Mouse (Mus musculus) left cerebral cortex, postnatal 36 days (tissue): ENCODE measurements around the gene Rgs5. TPM values are rescaled to one million over a fixed set of nuclear protein-coding genes. Genes with fewer than 3 reads are reported as not detected.

Source experiments
- DNase-seq, 2 experiments: peaks; one replicate each; pipeline ENCODE4 v3.0.0; 2021 to 2022; ENCODE audit warnings: low spot score in 2 of 2, mixed read lengths in 1 of 2
- intact Hi-C: fragments of 180-260 bp; cut with DNase I; formaldehyde crosslinking; loops from one replicate; pipeline ENCODE4 v1.15.1; 2025
- total RNA-seq, 2 experiments: library from RNA; stranded (reverse); gene quantifications; 2 replicates each; pipeline ENCODE4 v1.2.3; 2021

Rgs5 gene
- total RNA-seq, result 10 to 100 TPM; 42.8 to 45.8 TPM

DNA sequence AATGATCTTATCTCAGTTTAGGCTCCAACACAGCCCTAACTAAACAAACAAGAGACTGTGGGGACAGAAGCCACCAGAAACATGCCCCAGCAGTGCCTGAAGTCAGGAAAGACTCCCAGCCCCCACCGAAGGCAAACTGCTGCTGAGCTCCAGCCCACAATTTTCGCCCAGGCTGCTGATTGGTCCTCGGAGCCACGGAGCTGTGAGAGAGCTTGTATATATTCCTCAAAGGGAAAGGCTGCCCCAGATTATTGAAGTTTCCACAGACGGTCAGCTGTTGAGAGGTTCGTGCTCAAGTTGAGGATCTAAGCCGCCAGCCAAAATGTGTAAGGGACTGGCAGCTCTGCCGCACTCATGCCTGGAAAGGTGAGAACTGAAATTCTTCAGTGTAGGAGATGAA, at the start of gene Rgs5:
Gene Rgs5, plus strand, starts transcription at position 246 of the 400 bp plus-strand sequence.
- intact Hi-C loops, result no loop called here
- peak; percentile 17 to 32 for DNase-seq

DNA sequence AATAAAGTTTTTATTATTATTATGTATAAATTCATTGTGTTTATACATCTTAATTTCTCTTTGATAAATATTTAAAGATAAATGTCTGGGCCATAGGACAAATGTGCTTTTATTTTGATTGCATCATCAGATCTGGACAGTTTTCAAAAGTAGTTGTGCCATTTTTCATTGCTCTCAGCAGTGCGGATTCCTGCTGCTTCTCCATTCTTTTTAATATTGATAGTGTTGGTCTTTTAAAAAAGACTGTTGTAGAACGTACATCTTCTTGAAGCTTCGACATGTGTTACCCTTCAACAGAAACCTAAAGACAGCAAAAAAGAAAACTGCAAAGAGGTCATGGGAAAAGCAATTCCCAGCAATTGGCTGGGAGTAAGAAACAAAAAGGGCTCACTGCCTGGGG, 49.1 kb upstream of the Rgs5 start:
- intact Hi-C loops, result no loop called here
- no peak for DNase-seq

DNA sequence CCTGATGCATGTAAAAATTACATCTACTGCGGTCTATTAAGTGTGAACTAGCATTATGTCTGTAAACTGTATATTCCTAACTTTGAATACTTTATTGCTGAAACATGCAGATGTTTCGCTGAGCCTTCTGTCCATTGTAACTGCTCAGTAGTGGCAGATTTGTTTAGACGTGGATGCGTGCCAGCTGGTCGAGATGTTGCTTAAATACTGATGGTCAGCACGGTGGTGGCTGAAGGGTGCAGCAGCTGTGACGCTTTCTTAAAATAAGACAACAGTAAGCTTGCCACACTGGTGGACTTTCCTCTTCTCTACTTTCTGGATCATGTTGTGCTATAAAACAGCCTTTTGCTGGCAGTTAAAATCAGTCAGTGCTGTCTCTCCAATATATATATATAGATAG, 25.6 kb upstream of the Rgs5 start:
- no peak for DNase-seq
- intact Hi-C loops, result no loop called here

DNA sequence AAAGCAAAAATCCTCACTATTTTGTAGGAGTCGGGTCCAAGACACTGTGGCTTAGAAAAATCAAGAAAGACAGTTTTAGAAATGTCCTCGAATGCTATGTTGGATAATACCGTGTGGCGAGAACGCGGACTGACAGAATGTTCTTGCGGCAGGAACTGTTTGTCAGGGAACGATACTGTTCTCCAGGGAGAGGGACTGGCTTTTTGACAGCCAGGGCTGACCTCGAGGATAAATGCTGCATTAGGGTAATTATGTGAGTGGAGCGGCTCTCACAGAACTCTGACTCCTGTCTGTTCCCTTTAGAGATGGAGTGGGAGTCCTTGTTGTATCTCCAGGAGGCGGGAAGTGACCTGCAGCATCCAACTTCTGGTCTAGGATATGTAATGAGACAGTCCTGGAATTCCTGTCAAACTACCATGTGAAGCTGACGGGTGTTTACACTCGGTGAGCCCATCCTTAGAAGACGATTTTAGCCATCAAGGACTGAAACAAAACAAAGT, 18.0 kb upstream of the Rgs5 start:
- DNase-seq, result no peak
- intact Hi-C loops, result no loop called here

DNA sequence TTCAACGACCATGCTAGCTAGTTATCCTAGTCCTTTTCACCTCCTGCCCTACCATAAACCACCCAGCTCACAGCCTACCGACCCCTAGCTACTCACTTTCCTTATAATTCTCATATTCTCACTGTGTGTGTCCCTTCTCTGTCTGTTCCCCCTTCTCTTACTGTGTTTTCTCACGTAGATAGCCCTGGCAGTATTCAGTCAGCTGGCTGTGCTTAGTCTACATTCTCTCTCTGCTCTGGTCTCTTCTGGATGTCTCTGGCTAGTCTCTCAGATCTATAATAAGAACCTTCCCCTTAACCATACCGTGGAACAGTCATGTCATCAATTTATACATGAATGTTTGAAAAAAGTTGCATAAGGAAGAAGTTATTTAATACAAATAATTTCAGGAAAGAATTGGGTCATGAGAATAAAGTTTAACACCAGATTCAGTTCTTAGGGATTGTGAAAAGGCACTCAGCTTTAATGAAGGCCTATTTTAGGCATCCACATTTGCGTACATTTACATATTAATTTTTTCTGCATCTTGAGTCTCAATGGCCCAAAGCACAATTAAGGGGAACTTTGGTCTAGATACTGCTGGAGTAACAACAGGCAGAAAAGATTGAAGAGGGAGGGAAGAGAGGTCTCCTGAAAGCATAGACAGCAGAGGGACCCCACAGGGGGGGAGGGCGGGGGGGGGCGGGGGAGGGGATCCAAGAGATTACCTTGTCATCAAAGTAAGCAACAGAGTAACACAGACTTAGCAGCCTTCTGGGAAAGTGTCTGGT, 10.2 kb upstream of the Rgs5 start:
- intact Hi-C loops, result no loop called here
- DNase-seq, result no peak

DNA sequence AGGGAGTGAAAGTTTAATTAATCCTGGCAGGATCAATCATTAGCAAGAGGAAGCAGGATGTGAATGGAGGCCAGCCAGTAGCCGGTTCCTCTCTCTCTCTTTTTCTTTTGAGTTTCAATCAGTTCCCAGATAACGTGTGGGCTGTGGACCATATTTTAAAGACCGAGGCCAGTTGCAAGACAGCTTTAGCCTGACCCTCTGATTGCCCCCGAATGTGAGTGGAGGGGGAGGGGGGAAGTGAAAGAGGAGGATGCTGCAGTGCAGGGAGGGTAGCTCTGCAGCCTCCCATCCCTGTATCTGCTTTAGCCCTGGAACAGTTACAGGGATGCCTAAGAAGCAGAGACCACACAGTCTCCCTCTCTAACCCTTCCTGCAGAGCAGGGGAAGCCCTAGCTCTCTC, 4.2 kb downstream of the Rgs5 start:
- DNase-seq, result no peak
- intact Hi-C loops, result no loop called here

DNA sequence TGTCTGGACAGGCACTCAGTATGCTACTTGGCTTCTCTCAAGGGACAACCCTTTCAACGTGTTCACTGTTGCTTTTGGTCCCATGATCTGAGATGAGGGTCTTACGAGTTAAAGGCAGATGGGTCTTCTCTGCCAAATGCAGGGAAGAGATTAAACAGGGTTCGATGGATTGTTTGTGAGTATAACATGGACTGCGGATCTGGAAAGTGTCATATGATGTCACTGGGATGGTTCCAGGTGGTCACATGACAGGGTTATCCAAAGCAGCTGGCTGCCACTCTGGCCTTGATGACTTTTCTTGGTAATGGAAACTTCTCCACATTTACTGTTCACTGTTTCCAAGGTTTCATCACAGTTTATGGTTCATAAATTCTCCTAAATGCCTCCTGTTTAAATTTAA, 12.0 kb downstream of the Rgs5 start:
- DNase-seq, result no peak
- intact Hi-C loops, result no loop called here

DNA sequence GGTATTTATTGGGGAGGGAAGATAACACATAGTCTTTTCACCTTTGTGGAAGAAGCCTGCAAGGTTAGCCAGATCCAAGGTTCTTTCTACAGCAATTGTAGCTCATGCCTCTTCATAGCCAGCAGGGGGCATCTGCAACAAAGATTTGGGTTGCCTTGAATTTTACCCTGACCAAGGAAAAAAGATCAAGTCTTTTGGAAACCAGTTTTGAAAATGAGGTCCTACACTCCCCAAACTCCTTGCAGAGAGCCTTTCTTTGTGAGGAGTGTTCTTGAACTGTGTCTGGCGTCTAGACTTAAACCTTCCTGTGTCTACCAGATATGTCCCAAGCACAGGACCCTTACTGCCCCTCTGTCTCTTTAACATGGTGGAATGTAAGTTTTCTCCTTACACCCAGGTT, 15.4 kb downstream of the Rgs5 start:
- no peak for DNase-seq
- intact Hi-C loops, result loop anchor here (2.0 to 5.0 kb wide), 2 partner anchors 77 to 138 kb away; partner anchors contain the start of gene Rgs4

DNA sequence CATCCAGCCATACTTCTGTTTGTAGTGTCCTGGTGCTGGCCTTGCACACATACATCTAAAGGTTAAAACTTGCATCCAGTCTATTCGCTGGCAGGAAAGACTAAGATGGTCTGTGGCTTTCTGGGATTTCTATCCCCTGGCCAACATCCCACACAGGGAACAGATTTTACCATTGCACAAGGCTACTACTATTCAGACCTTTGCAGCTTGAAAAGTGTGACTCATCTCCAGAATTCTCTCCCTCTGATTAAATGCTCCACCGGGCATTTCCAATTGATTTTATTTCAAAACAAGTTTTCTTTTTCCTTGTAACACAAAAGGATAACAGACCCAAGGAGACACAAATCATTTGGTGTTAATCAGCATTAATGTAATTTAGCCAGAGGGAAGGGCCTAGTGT, 16.5 kb downstream of the Rgs5 start:
- no peak for DNase-seq
- intact Hi-C loops, result loop anchor here (1.0 to 5.0 kb wide), 3 partner anchors 76 to 246 kb away; partner anchors contain the start of gene Rgs4

DNA sequence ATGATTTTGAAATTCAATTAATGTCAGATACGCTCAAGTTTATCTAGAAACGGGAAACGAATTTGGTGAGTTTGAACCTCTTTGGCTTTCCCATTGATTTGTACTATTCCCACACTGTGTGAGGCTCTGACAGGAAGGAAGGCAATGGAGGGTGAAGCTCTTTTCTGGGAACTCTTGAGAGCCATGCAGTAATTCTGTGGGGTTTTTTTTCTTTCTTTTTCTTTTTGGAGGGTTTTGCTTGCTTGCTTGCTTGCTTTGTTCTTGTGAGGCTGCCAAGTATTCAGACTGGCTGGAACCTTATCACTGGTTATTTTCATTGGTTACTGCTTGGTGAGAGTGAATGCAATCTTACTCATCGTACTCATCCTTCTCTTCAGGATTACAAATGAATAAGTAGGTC, 17.0 kb downstream of the Rgs5 start:
- DNase-seq, result no peak
- intact Hi-C loops, result loop anchor here (1.0 to 5.0 kb wide), 2 partner anchors 75 to 246 kb away; partner anchors contain the start of gene Rgs4

DNA sequence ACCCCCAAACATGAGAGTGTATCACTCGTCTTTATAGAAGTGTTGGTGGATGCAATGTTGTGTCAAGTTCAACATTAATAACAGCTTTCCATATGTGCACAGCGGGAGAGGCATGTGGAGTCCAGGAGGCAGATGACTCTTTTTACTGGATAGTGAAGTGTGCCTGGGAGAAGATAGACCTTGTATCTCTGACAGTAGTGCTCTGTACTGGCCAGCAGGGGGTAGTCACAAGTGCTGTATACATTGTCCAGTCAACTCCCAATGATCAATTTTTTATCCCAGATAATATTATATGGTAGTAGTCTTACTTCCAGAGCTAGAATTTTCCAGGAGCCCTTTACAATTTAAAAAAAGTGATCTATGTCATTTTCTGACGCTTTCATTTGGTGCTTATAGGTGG, 18.8 kb downstream of the Rgs5 start:
- intact Hi-C loops, result loop anchor here (5.0 kb wide), 1 partner anchor 73 kb away; the partner anchor contains the start of gene Rgs4
- no peak for DNase-seq

DNA sequence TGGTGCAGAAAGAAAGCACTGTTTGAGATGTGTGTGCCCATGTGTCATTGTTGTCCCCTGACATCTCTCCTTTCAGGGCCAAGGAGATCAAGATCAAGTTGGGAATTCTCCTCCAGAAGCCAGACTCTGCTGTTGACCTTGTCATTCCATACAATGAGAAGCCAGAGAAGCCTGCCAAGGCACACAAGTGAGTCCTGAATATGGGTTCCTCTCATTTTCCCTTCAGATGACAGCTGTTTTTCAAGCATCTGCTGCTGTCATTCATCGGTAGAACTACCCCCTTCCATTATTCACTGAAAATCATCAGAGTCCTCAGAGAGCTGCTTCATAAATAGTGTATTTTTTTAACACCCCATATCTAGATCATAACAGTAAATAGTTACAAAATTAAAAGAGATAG, 21.4 kb downstream of the Rgs5 start:
- intact Hi-C loops, result no loop called here
- no peak for DNase-seq

DNA sequence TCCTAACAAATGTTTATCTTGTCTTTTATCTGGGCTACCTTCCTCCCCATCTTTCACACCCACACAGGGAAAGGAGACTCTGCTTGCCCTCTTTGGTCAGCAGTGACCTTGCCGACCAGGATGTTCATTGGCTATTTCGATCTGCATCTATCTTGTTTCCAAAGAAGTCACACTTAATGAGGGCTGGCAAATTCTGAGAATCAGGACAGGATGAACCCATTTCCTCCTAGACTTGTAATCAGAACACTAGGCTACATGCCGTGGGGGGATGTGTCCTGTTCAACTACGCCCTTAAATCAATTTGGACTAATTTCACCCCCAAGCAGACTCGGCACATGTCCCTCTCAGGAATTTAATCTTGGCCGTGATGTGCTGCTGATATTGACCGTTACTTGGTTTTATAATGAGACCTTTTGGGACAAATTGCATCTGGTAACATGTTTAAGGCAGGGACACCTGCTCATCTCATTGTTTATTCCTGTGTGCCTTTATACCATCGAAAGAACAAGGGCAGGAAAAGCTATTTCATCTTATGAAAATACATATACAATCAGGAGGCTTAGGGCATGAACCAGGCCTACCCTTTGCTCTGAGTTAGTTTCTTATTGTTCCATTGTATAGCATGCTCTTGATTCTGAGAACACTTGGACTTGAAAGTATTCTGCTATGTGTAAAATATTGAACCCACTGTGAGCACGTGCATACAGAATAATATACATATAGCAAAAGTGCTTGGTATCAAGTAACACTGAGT, 25.3 kb downstream of the Rgs5 start:
- intact Hi-C loops, result no loop called here
- no peak for DNase-seq

DNA sequence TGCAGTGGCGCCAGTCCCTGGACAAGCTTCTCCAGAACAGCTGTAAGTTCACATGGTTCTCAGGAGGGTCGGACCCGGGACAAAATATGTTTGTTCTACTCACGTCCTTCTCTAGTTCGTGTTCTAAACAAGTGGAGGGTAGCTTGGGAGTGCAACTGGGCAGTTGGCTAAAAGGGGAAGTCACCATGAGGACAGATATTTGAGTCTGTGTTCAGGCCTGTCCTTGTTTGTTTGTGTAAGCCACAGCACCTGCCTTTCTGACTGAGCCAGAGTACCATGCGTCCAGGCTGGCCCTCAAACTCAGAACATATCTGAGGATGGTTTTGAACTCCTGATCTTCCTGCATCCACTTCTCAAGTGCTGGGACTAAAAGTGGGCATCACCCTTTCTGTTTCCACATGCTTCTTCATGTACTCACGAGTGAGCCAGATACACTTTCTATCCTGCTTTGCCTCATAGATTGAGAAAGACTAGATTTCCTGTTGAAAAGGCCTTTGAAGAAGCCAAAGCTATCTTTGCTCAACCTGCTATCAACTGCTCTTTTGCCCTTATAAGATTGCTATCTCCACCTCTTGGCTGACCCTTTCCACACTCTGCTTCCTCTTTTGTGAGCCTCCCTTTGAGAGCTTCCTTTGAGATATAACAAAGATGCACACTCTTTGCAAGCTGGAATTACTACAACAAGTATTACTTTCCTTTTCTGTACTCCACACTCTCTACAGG, 27.6 kb downstream of the Rgs5 start:
- intact Hi-C loops, result no loop called here
- DNase-seq, result no peak

DNA sequence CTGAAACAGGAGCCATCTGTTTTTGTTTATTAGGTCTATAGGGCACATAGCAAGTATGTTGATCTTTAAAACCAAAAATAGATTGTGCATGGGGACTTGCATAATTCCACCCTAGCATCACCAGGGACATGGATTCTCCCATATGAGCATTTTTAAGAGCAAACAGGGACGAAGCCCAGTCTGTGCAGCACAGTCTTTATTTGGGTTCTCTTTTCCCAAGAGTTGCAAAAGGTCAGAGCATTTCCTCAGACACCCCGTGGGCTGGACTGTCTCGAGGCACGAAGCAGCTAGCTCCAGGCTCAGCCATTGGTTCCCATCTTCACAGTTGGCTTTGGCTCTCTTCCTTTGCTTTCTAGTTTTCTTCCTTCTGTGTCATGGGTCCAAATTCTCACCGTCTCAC, 30.0 kb downstream of the Rgs5 start:
- intact Hi-C loops, result no loop called here
- DNase-seq, result no peak

DNA sequence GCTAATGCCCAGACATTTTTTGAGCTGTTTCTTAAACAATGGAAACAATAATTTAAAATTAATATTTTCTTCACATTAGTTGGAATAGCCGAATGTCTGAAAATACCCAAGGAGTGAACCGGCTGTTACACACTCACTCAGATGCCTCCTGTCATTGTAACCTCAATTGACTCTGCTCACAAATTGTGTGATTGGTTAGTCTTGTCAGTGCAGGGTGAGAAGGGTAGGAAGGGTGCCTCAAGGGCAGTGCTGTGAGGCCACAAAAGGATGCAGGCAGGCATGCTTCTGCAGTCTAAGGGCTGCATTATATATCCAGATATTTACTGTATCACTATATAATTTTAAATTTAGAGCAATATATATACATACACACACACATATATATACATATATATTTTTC, 37.7 kb downstream of the Rgs5 start:
- no peak for DNase-seq
- intact Hi-C loops, result no loop called here

DNA sequence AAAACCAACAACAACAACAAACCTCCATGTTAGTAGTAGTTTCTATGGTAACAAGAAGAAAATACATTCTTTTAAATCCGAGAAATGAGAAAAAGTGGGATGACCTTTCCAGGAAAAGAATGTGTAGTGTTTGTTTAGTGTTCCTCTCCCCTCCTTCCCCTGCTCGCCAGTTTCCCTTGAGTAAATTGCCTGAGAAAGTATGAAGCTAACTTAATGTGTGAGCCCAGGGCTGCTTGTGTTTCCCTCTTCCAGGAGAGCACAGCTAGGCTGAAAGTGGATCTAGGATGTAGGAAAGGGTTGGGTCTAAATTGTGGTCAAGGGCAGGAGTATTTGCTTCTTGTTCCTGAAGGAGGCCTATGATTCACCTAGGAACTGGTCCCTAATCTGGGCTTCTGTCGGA, 38.2 kb downstream of the Rgs5 start:
- DNase-seq, result no peak
- intact Hi-C loops, result no loop called here

DNA sequence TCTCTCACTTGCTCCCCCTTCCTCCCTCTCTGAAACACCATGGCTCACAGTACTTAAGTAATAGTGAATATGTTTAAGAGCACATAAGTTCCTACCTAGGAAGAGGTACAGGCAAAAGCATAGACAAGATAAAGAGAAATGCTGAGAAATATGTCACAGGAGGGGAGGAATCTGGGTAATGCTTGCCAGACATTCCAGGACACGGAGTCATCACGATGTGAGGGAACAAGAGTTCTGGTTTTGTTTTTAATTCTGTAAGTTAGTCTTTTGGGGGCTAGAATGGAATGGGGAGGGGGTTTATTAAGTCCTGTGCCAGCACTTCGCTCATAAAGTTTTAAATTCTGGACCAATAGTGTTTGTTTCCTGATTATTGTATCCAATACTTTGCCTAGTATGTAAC, 40.1 kb downstream of the Rgs5 start:
- intact Hi-C loops, result no loop called here
- no peak for DNase-seq

DNA sequence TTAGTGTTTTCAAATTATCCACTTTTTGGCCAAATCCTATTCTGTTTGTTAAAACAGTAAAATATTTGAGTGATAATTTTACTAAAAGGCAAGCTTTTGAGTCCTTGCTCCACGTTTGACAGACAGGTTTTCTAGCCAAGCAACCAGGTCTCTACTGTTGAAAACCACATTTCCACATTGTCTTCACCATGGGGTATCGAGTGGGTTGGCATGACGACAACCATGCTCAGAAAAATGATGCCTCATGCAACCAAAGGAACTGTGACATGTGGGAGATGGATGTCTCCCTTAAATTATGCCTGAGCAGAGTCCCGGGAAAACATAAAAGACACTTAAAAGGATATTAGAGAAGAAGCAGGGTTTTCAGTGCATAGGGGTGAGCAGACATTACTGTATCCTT, 41.9 kb downstream of the Rgs5 start:
- intact Hi-C loops, result no loop called here
- no peak for DNase-seq

DNA sequence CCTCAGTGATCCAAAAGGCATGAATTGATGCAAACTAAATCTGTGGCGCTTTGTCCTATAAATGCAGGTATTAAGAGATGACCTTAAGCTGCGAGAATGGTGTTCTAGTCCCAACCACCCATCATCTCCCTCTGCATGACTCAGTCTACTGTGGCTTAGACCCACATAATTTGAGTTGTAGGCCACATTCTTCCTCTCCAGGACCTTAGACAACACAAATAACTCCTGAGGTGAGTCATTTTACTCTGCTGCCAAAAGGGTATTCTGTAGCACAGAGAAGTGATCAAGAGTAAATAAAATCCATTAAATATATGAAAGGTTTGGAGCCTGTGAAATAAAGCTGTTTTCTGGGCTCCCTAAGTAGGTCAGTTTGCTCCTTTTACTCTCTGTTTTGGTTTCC, 43.9 kb downstream of the Rgs5 start:
- intact Hi-C loops, result no loop called here
- DNase-seq, result no peak
